Mouse (Mus musculus) hematopoietic stem cell, adult 5-6 weeks (primary cell): ENCODE results near the gene Tex30. TPM values are rescaled to one million over a fixed set of nuclear protein-coding genes. Genes with fewer than 3 reads are reported as not detected.
A peak's percentile ranks its signal among the peaks of the same experiment; 100 is the strongest.

Experiments used
- ATAC-seq, 2 experiments: fragments of 125-278 bp in 1 of 2; replicated peaks in 1 of 2; 2 replicates each; pipeline ENCODE4 v1.8.0; 2016 to 2017; ENCODE audit warnings: inconsistent platforms in 2 of 2, mild to moderate bottlenecking in 2 of 2, moderate number of reproducible peaks in 2 of 2, low read depth in 1 of 2, moderate TSS enrichment in 1 of 2; ENCODE audit not compliant: low FRiP score in 2 of 2, poor library complexity in 2 of 2, severe bottlenecking in 2 of 2, insufficient read depth in 1 of 2, low TSS enrichment in 1 of 2
- total RNA-seq: library from RNA; stranded (forward); fragments of 172-1452, 232-1000 nt; gene quantifications from 2 replicates; pipeline ENCODE4 v1.2.3, GENCODE M21; 2017

The Tex30 gene
- total RNA-seq = 32.3 and 50.5 TPM in 2 replicates

DNA sequence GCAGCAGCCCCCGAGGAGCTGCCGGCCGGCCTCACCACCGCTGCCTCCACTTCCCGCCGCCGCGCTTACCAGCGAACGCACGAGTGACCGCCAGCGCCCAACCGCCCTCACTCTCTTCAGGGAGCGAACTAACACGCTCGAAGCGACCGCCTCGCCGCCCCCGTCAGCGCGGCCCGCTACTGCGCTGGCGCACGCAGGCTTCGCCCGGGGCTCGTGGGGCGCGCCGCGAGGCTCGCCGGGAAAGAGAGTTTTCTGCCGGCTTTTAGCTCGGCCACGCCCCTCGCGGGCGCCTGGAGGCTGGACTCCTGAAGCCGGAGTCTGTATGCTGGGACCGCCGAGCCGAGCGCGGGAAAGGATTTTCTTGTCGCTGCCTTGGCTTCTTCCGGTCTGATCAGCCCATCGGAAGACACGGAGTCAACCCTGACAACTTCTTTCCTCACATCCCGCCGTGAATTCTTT, at the start of gene Tex30:
TSS of gene Tex30 (minus strand) at position 183 of the 459 bp plus-strand sequence.
- peak; percentile 94 to 96 for ATAC-seq

DNA sequence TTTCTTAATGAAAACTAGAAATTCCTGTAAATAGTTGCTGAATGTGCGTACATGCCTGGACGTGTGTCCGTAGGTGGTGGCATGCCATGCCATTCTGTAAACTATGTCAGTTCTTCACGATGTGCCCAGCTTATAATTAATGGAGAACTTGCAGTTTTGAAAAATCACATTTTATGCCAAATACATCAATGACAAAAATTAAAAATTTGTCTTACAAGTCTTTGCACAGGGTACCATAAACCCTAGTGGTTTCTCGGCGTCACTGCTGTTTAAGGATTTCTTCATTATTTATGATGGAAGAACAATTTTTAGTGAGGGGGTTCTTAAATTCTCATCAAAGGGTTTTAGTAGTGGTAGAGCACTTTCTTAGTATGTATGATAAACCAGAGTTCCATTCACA, 46.5 kb upstream of the Tex30 start:
- ATAC-seq = no peak

DNA sequence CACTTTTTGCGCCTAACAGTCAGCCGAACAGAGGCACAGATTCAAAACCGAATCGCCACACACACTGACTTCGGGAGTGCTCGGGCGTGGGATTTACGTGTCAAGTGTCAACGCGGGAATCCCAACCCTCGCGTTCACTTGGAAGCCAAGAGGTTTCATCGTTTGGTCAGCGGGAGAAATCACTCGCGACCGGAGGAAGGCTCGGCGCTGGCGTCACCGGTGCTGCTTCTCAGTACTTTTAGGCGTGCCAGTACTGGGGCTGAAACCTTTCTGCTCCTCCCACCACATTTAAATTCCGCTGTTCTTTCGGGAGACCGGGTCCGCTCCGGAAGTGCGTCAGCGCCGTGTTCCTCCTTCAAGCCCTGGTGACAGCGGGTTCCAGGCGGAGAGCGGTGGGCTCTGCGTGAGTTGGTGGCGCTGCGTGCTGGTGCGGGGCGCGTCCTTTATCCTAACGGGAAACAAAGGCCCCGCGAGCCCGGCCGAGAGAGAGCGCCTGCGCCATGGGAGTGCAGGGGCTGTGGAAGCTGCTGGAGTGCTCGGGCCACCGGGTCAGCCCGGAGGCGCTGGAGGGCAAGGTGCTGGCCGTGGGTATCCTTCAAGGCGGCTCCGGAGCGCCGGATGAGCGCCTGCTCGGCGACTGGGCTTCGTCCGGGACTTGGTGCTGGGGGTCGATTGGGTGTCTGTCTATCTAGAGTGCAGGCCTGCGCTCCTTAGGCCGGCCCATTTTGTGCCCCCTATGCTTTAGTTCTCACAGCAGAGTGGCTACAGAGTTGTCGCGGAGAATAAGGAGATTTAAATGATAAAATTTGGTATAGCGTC, 45.5 kb upstream of the Tex30 start, which contains the start of gene Ercc5:
TSS of gene Ercc5 (plus strand) at position 182 of the 819 bp plus-strand sequence.
- ATAC-seq = peak; percentile 98 to 99

DNA sequence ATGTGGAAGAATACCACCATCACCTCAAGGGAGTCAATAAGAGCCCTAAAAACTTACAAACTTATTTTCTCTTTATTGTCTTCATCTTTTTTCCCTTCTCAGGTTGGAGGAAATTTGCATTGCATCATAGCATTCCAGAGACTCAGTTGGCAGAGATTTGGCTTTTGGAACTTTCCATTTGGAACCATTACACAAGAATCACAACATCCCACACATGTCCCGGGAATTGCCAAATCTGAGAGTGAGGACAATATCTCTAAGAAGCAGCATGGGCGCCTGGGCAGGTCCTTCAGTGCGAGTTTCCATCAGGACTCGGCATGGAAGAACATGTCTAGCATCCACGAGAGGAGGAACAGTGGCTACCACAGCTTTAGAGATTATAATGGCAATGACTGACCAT, 40.5 kb upstream of the Tex30 start:
- no peak for ATAC-seq

DNA sequence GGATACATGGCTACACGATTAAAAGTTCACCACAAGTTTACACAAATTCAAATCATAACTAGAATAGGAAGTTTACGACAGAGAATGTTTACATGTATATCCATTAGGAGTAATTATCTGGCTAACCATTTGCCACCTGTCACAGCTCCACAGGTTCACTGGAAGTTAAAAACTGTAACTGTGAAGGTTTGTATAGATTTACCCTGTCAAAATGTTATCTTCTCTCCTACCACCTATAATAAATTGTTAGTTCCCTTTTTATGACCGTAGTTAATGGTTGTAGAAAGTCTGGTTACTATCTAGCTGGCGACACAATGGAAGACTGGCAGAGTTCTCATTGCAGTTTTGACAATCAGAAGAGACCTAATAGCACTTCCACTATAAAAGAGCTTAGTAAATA, 38.0 kb upstream of the Tex30 start:
- no peak for ATAC-seq

DNA sequence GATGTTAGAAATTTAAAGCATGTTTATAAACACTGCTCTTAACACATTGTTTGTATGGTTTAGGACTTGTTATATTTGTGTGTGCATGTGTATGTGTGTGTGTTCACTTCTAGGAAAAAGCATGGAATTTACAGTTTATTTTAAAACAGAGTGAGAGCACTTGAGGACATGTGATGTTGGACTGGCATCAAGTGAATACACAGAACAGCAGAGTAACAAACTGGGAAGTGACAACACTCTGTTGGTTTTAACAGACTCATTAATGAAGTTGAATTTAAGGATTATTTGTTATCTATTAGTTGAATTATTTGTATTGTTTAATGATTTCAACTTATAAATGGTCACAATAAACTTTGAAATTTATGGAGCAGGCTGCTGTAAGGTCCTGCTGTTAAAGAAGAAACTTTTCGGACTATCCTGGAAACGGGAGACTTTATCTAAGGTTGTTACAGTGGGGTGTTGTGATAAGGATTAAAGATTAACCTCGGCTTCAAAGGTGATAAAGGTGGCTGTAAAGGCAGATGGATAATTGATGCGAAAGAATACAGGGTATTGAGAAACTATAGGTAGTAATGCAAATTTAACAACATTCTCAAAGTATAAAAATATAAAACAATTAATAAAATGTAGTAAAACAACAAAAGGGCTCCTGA, 27.8 kb upstream of the Tex30 start:
- ATAC-seq = no peak

DNA sequence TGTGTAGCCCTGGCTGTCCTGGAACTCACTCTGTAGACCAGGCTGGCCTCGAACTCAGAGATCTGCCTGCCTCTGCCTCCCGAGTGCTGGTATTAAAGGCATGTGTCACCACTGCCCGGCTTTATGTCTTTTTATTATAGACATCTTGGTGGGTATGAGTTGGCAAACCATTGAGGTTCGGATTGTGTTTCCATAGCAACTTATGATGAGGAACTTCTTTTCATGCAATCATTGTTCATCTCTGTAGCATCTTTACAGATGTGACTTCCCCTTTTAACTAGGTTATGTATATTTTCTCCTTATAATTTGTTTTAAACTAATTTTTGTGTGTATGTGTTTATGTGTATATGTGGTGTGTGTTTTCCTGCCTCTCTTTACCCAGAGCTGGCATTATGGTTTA, 23.3 kb upstream of the Tex30 start:
- ATAC-seq = no peak

DNA sequence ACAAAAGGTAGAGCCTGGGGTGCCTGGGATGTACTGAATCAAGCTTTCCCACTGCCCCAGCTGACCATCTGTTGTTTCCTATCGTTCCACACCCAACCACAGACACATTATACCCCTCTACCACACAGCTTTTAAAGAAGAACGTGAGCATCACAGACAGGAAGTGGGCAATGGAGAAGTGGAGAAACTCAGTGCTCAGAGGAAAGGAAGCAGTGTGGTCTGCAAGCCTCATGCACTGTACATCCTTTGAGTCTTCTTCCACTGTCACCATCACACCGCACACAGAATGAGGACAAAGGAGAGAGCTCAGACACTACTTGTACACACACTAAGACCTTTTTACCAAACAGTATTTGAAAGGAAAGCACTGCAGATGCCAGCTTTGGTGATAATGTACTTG, 20.0 kb upstream of the Tex30 start:
- peak; percentile 31 to 33 for ATAC-seq

DNA sequence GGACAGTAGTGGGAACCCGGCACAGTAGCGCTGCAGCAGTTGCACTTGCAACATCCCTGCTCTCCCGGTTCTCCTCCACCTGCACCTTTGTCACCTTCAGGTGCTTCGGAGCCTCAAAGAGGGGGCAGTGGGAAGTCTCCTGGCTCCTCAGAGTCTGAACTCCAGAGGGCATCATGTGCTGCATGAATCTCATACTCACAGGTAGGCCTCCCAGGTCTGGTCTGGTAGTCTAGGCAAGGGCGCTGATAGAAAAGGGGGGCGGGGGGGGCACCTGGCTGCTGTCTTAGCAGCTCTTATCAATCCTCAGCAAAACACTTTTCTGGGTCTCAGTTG, 17.8 kb upstream of the Tex30 start:
- ATAC-seq = no peak

DNA sequence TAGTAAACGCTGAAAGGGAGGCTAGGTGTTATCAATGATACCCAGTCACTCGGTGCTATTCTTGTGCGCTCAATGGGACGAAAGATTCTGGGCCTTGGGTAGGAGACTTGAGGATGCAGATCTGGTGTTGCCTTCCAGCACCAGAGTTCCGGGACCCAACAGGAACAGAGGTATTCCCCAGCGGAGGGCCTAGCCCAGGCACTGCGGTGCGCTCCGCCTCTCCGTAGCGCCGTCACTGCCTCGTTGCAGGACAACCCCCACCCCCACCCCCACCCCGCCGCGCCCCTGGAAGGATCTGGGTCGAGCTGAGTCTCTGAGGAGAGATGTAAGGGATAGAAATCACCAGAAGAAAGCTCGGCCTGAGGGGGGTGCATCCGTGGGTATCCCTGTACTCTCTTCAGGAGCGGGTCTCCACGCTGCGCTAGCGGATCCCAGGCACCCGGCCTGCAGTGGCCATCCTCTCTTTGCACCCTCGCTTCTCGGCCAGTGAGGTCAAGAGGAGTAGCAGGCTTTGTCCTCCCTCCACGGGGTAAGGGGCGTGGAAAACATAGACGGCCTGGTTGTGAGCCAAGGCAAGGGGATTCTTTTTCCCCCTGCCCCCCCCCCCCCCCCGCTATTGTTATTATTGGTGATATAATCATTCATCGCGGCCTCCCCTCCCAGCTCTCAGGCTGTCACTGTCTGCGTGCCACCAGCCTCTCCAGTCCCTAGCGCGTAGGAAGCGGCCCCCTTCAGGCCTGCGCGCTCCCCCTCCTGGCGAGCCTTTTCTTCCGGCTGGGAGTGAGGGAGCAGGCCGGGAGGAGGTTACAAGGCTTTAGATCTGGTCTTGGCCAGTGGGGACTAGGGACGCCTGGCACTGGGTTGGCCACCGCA, 17.2 kb upstream of the Tex30 start:
- ATAC-seq = peak; percentile 58 to 62

DNA sequence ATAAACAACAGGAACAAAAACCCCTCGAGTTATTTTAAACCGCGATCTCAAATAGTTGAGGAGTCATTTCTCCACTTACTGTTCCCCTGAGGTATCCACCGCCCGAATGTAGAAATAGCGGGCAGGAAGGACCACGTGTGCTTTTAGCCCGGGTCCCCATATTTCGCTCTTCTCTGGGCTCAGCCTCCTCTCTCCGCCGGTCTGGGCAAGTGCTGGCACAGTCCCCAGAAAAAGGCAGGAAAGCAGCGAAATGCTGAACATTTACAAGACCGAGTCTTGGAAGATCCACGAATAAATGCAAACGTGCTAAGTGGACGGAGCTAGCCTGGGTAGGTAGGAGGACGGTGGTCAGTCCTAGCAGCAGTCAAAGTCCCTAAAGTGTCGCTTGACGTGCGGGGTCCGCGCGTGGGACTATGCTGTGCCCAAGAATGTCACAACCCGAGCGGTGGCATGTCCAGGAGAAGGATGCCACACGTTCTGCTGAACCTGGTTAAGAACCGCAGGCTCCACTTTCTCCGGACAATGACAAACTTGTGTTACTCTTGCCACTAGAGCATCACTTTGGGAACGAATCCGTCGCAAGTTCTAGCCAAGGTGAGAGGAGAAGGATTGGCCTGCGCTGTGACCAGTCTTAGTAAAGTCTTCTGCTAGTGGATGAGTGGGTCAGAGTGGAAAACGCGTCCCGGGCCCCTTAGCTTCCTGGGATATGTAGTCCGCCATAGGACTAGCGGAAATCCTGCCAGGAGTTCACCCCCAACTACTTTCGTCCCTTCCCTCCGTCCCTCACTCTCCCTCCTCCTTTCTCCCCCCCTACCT, 16.2 kb upstream of the Tex30 start, which contains the start of the genes Kdelc1 and Bivm:
TSS of gene Kdelc1 (minus strand) at position 570 of the 816 bp plus-strand sequence.
TSS of gene Bivm (plus strand) at position 719 of the 816 bp plus-strand sequence.
- peak; percentile 90 to 91 for ATAC-seq

DNA sequence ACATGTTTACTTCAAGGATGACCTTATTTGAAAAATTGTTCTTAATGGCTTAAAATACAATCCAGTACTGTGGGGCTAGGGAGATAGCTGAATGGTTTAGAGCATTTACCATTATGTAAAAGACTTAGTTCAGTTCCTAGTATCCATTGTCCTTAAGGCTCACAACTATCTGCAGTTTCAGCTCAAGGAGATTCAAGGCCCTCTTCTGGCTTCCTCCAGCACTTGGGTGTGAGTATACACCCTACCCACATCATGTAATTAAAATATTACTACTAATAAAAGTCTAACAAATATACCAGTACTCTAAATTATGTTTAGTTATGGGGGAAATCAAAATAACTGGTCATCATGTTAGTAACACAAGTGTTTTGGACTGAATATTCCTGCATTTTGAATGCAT, 15.3 kb upstream of the Tex30 start:
- ATAC-seq = no peak

DNA sequence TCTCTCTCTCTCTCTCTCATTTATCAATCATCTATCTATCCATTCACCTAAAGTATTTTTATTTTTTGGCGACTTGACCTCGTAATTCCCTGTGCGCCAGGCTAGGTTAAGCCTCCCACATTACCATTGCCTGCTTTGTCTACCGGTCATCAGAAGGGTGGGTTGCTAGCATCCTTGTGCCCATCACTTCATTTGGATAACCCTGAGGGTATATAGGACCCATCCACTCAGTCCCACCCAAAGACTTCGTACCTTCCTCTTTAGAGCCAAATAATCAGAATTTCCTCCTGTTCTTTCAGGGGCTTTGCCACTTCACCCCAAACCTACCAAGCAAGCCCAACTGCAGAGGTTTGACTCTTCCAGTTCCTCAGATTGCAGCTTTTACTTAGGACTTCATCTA, 698 bp upstream of the Tex30 start:
- ATAC-seq = no peak

DNA sequence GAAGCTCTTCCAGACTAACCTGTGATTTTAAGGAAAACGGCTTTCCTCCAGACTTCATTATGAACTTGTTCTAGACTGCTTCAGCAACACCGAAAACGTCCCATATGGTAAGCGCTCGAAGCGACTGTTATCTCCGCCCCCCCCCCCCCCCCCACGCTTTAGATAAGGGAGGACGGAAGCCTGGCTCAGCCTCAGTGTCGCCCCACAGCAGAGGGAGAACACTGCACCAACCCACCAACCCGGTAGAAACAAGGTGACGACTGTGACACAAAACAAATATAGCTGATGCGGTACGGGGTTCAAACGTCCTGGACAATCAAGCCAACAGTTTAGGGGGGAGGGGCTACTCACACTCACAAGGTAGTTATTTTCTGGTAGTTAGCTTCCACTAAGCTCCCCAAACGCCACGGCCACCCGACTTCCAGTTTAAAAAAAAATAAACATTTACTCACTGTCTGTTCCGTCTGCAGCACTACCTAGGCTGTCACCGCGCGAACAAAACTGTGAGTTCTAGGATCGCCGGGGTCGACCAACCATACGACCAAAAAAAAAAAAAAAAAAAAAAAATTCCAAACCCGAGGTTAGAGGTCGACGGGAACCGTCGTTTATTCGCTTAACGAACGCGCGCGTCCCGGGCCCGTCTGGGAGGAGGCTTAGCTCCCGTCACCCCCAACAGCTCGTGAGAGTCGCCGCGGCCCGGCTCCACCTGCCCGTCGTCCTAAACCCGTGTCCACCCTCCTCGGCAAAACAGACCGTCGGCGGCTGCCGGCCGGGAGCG, 604 bp downstream of the Tex30 start:
- peak; percentile 47 to 51 for ATAC-seq

DNA sequence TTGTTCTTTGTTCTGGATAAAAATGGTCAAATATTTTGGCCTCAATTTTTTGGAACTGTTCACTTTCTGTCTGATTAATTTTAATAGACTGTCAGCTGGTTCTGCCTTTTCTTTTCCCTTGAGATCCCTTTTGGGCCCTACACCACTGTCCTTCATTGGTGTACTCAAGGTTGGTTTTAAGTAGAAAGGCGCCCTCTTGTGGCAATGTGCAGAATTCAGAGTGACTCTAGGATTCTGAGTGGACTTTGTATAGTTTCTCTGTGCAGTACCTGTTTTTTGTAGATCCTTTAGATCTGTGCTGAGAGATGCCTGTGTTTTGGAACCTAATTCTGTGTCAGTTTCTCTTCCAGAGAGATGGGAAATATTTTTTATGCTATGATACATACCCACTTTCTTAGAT, 37.6 kb downstream of the Tex30 start:
- peak; percentile 68 to 76 for ATAC-seq

DNA sequence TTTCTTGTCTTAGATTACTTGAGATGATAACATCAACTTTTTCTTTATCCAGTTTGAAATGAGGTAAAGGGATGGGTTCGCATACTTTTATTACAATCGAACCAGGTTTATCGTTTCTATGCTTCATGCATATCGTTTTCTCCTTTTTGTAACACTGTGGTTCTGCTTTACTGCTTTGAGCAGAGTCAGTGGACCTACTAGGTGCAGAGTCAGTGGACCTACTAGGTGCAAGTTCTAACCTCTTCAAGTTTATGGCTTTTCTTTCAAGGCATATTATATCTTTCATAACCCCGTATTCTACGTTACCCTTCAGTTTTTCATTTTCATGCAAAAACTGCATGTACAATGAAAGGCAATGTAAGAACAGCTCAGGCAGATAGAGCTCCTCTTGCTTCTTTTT, 38.8 kb downstream of the Tex30 start:
- no peak for ATAC-seq
